Mouse (Mus musculus): ENCODE measurements around the gene A630089N07Rik.
A peak's percentile ranks its signal among the peaks of the same experiment; 100 is the strongest.
"Not testable (repeated sequence)": the region's sequence is repeated elsewhere in the genome, so short reads cannot be mapped to it uniquely, and the experiment has no call there.

Gene A630089N07Rik

GRCm38 (mm10) chr16:98081889-98082818 lies at the start of gene A630089N07Rik:
A630089N07Rik (minus strand) TSS chr16:98082450.
- peak; percentile 79 to 83 for DNase-seq

- DNase-seq: peak in 1 of 2 experiments; percentile 5
These were observed 24.9 kb upstream of the A630089N07Rik start for GRCm38 (mm10) chr16:98107109-98107508.

- DNase-seq: not testable (repeated sequence)
These were observed 731 bp downstream of the A630089N07Rik start for GRCm38 (mm10) chr16:98081550-98081888.

- not testable (repeated sequence) for DNase-seq
These were observed 1.1 kb downstream of the A630089N07Rik start for GRCm38 (mm10) chr16:98081140-98081539.

GRCm38 (mm10) chr16:98079382-98079781 lies 2.9 kb downstream of the A630089N07Rik start:
- not testable (repeated sequence) for DNase-seq

GRCm38 (mm10) chr16:98041676-98042075 lies 40.6 kb downstream of the A630089N07Rik start:
- no peak for DNase-seq

GRCm38 (mm10) chr16:98034971-98035370 lies 47.3 kb downstream of the A630089N07Rik start:
- DNase-seq: not testable (repeated sequence)

GRCm38 (mm10) chr16:98026186-98026585 lies 56.1 kb downstream of the A630089N07Rik start:
- not testable (repeated sequence) for DNase-seq

- DNase-seq: no peak
These were observed 59.4 kb downstream of the A630089N07Rik start for GRCm38 (mm10) chr16:98022657-98023345.

GRCm38 (mm10) chr16:98022081-98022480 lies 60.2 kb downstream of the A630089N07Rik start:
- no peak for DNase-seq

GRCm38 (mm10) chr16:97997383-97997731 lies 84.9 kb downstream of the A630089N07Rik start:
- not testable (repeated sequence) for DNase-seq

- DNase-seq: peak; percentile 82 to 85
These were observed 85.5 kb downstream of the A630089N07Rik start, which contains the start of gene B230307C23Rik for GRCm38 (mm10) chr16:97996616-97997382. B230307C23Rik (plus strand) TSS chr16:97997315.

- DNase-seq: no peak
These were observed 86.2 kb downstream of the A630089N07Rik start for GRCm38 (mm10) chr16:97995849-97996615.

GRCm38 (mm10) chr16:97992477-97992876 lies 89.8 kb downstream of the A630089N07Rik start:
- DNase-seq: not testable (repeated sequence)

- no peak for DNase-seq
These were observed 90.7 kb downstream of the A630089N07Rik start for GRCm38 (mm10) chr16:97991517-97991916.

GRCm38 (mm10) chr16:97984589-97984988 lies 97.7 kb downstream of the A630089N07Rik start:
- no peak for DNase-seq

GRCm38 (mm10) chr16:97981362-97981761 lies 100.9 kb downstream of the A630089N07Rik start:
- DNase-seq: no peak

GRCm38 (mm10) chr16:97977722-97978121 lies 104.5 kb downstream of the A630089N07Rik start:
- no peak for DNase-seq

GRCm38 (mm10) chr16:97977277-97977676 lies 105.0 kb downstream of the A630089N07Rik start:
- DNase-seq: no peak

- DNase-seq: no peak
These were observed 118.2 kb downstream of the A630089N07Rik start for GRCm38 (mm10) chr16:97963956-97964540.

- DNase-seq: peak; percentile 92 to 94
These were observed 119.9 kb downstream of the A630089N07Rik start, which contains the start of the genes C2cd2 and Zbtb21 for GRCm38 (mm10) chr16:97962151-97962948. C2cd2 (minus strand) TSS chr16:97962598. Zbtb21 (minus strand) TSS chr16:97962622.
